In genomic region chr10:43601511-43602396, GRCm38 (mm10) we compare ENCODE assay signal across 9 mouse cellular contexts. TPM values are rescaled to one million over a fixed set of nuclear protein-coding genes. Genes with fewer than 3 reads are reported as not detected.
A peak's percentile ranks its signal among the peaks of the same experiment; 100 is the strongest.
DNase-seq lines count a peak whose midpoint lies in the region; ATAC-seq lines count a peak whose summit lies in the region.
"Had no signal": no experiment of that assay in that cellular context is flagged by ENCODE, and none has a peak within 500 bp of the region (broad histone marks: within the 10 kb centered on the region; RNA-seq: fewer than 3 reads in every experiment).

No protein-coding gene starts in this region.

- no peak overlapping the region for H3K9ac ChIP-seq in kidney, embryonic 15.5 days
- peak overlapping the region; percentile 58 for H3K9ac ChIP-seq in embryonic facial prominence, embryonic 13.5 days
- 0 out of 2 replicates have a peak overlapping the region, but pooled peaks have one; percentile 30 for H3K9ac ChIP-seq in intestine, embryonic 16.5 days (ENCODE audit: low read depth, low read length)
- H3K9ac ChIP-seq in neural tube, embryonic 11.5 days (ENCODE audit: low read length) = no peak overlapping the region

- H3K9me3 ChIP-seq in kidney, embryonic 15.5 days (replicated peaks) = no peaks in the 10 kb centered on the region
- H3K9me3 ChIP-seq in embryonic facial prominence, embryonic 13.5 days = no peaks in the 10 kb centered on the region
- no peaks in the 10 kb centered on the region for H3K9me3 ChIP-seq in intestine, embryonic 16.5 days (ENCODE audit: control insufficient read depth, low read length)
- H3K9me3 ChIP-seq in neural tube, embryonic 11.5 days (ENCODE audit: control insufficient read depth, low read length) = no peaks in the 10 kb centered on the region

- 30% methylated on average over 14 of the region's 14 CpGs for WGBS in kidney, embryonic 15.5 days
- WGBS in embryonic facial prominence, embryonic 13.5 days = 23% methylated on average over 14 of the region's 14 CpGs
- WGBS in intestine, embryonic 16.5 days = 24% methylated on average over 14 of the region's 14 CpGs
- WGBS in neural tube, embryonic 11.5 days = 34% methylated on average over 14 of the region's 14 CpGs

- no peak for DNase-seq in kidney, adult 18-20 months
- peak; percentile 36 for DNase-seq in neural tube, embryonic 11.5 days (ENCODE audit: low spot score)
- no peak for DNase-seq in gastrocnemius, adult 18-20 months (ENCODE audit: low spot score)
- DNase-seq in layer of hippocampus, postnatal 36 days = no peak
- DNase-seq in right cerebral cortex, postnatal 14 days = no peak

- H3K4me2 ChIP-seq in kidney, embryonic 15.5 days = peak overlapping the region; percentile 16; the same call in 1 of the 2 replicates
- peak overlapping the region; percentile 35 for H3K4me2 ChIP-seq in embryonic facial prominence, embryonic 13.5 days
- peak overlapping the region; percentile 30; the same call in 1 of the 2 replicates for H3K4me2 ChIP-seq in intestine, embryonic 16.5 days (ENCODE audit: low read depth, low read length)
- H3K4me2 ChIP-seq in neural tube, embryonic 11.5 days (ENCODE audit: low read depth) = no peak overlapping the region

- H3K27ac ChIP-seq in kidney, embryonic 15.5 days = peak overlapping the region; percentile 75
- peak overlapping the region; percentile 73 for H3K27ac ChIP-seq in embryonic facial prominence, embryonic 13.5 days
- 0 out of 2 replicates have a peak overlapping the region, but pooled peaks have one; percentile 15 for H3K27ac ChIP-seq in intestine, embryonic 16.5 days (ENCODE audit: low read length)
- H3K27ac ChIP-seq in neural tube, embryonic 11.5 days (ENCODE audit: low read depth, low read length) = peak overlapping the region; percentile 21

- peak; percentile 93 for ATAC-seq in kidney, embryonic 15.5 days (replicated peaks; ENCODE audit: low FRiP score)
- no peak for ATAC-seq in embryonic facial prominence, embryonic 13.5 days (ENCODE audit: insufficient number of reproducible peaks, insufficient read depth, low FRiP score, low TSS enrichment, low read depth)
- ATAC-seq in intestine, embryonic 16.5 days = peak; percentile 16; the same call in 1 of the 2 replicates
- ATAC-seq in neural tube, embryonic 11.5 days (ENCODE audit: insufficient read depth, low FRiP score, low TSS enrichment) = no peak
- ATAC-seq: CD4-positive, CD25-positive, alpha-beta regulatory T cell, adult 4 months had no signal

- H3K36me3 ChIP-seq in kidney, embryonic 15.5 days = no peaks in the 10 kb centered on the region
- no peaks in the 10 kb centered on the region for H3K36me3 ChIP-seq in embryonic facial prominence, embryonic 13.5 days
- no peaks in the 10 kb centered on the region for H3K36me3 ChIP-seq in intestine, embryonic 16.5 days (ENCODE audit: control insufficient read depth, insufficient read depth, low read length)
- no peaks in the 10 kb centered on the region for H3K36me3 ChIP-seq in neural tube, embryonic 11.5 days (ENCODE audit: control insufficient read depth, insufficient read depth, low read length)

- no peaks in the 10 kb centered on the region for H3K27me3 ChIP-seq in kidney, embryonic 15.5 days
- no peaks in the 10 kb centered on the region for H3K27me3 ChIP-seq in embryonic facial prominence, embryonic 13.5 days
- H3K27me3 ChIP-seq in intestine, embryonic 16.5 days (replicated peaks; ENCODE audit: control insufficient read depth, insufficient read depth, low read length) = no peaks in the 10 kb centered on the region
- H3K27me3 ChIP-seq in neural tube, embryonic 11.5 days (ENCODE audit: control insufficient read depth, insufficient read depth, low read length) = no peaks in the 10 kb centered on the region

- peaks cover 21% of the 10 kb centered on the region for H3K4me1 ChIP-seq in kidney, embryonic 15.5 days
- H3K4me1 ChIP-seq in embryonic facial prominence, embryonic 13.5 days = peaks cover 18% of the 10 kb centered on the region
- H3K4me1 ChIP-seq in intestine, embryonic 16.5 days (ENCODE audit: control insufficient read depth, insufficient read depth, low read length) = peaks cover 3% of the 10 kb centered on the region; the same call in 1 of the 2 replicates
- no peaks in the 10 kb centered on the region for H3K4me1 ChIP-seq in neural tube, embryonic 11.5 days (ENCODE audit: control insufficient read depth, insufficient read depth, low read length)

- H3K4me3 ChIP-seq in kidney, embryonic 15.5 days (replicated peaks) = no peak overlapping the region; the same call in 1 of the 2 replicates
- H3K4me3 ChIP-seq in embryonic facial prominence, embryonic 13.5 days = no peak overlapping the region
- H3K4me3 ChIP-seq in intestine, embryonic 16.5 days (ENCODE audit: low read length) = no peak overlapping the region
- H3K4me3 ChIP-seq in neural tube, embryonic 11.5 days (ENCODE audit: low read depth, low read length) = no peak overlapping the region

RNA-seq across cellular contexts. Expression of gene Cd24a, which starts 23.7 kb away (rescaled TPM):
- polyA plus RNA-seq in kidney, embryonic 15.5 days (2015; fragmentation: Nextera tagmentation; extraction: Ambion mirVana) = 425 and 436 TPM in 2 replicates
- polyA plus RNA-seq in embryonic facial prominence, embryonic 13.5 days (2015; fragmentation: Nextera tagmentation; extraction: Ambion mirVana) = 260 and 274 TPM in 2 replicates
- polyA plus RNA-seq in intestine, embryonic 16.5 days (2015; fragmentation: Nextera tagmentation; extraction: Ambion mirVana) = 138 and 165 TPM in 2 replicates
- polyA plus RNA-seq in neural tube, embryonic 11.5 days (2014; fragmentation: Nextera tagmentation; extraction: Ambion mirVana) = 698 and 708 TPM in 2 replicates
- 100 to 1,000 TPM; 173 to 219 TPM for total RNA-seq in gastrocnemius, adult 18-20 months (2021)
- 10 to 100 TPM; 10.4 to 11.5 TPM for total RNA-seq in layer of hippocampus, postnatal 36 days (2021)

Comparison
In these comparisons a context has a peak if more than half of its experiments do, and no peak if none do; other contexts are left out.
1. ATAC-seq: peak in kidney, embryonic 15.5 days (single experiment) and intestine, embryonic 16.5 days (single experiment); none in embryonic facial prominence, embryonic 13.5 days (single experiment) and neural tube, embryonic 11.5 days (single experiment).
2. H3K27ac ChIP-seq: peak in every context shown above with its lines; median percentile 75 in kidney, embryonic 15.5 days; 73 in embryonic facial prominence, embryonic 13.5 days; 21 in neural tube, embryonic 11.5 days; 15 in intestine, embryonic 16.5 days.
3. H3K9ac ChIP-seq: peak in embryonic facial prominence, embryonic 13.5 days (single experiment) and intestine, embryonic 16.5 days (single experiment); none in kidney, embryonic 15.5 days (single experiment) and neural tube, embryonic 11.5 days (single experiment).